Comparison of ENCODE assay signal across 9 mouse cellular contexts in genomic region chr2:30702711-30703110, GRCm38 (mm10).
DNase-seq lines count a peak whose midpoint lies in the region; ATAC-seq and TF ChIP-seq lines count a peak whose summit lies in the region.
"Had no signal": no experiment of that assay in that cellular context is flagged by ENCODE, and none has a peak within 500 bp of the region (broad histone marks: within the 10 kb centered on the region; RNA-seq: fewer than 3 reads in every experiment).

No protein-coding gene starts in this region.

- H3K9ac ChIP-seq in intestine, postnatal 0 days (ENCODE audit: low read depth, low read length) = no peak overlapping the region
- peak overlapping the region; percentile 35 for H3K9ac ChIP-seq in stomach, postnatal 0 days (ENCODE audit: low read length)

- no peak for DNase-seq in gastrocnemius, adult 2 months
- DNase-seq in gastrocnemius, adult 18-20 months (ENCODE audit: low spot score) = no peak
- DNase-seq in lung, postnatal 10 days = peak; percentile 57
- no peak for DNase-seq in lung, adult 18-20 months
- no peak for DNase-seq in stomach, postnatal 0 days (ENCODE audit: low spot score)
- no peak for DNase-seq in left cerebral cortex, postnatal 25 days (ENCODE audit: low spot score in 2 of 2)
- DNase-seq in cerebellum, adult 11 months = no peak
- DNase-seq: kidney, adult 8-10 months had no signal

- intact Hi-C loops in gastrocnemius, adult 2 months (cut with DNase I) = no loop called here
- intact Hi-C loops in left cerebral cortex, postnatal 25 days (cut with DNase I) = no loop called here

- H3K27me3 ChIP-seq in intestine, postnatal 0 days (replicated peaks; ENCODE audit: control insufficient read depth, insufficient read depth, low read length) = no peaks in the 10 kb centered on the region
- no peaks in the 10 kb centered on the region for H3K27me3 ChIP-seq in stomach, postnatal 0 days (ENCODE audit: control insufficient read depth, insufficient read depth, low read length)

- peak overlapping the region; percentile 64 for H3K27ac ChIP-seq in gastrocnemius, adult 2 months
- H3K27ac ChIP-seq in intestine, postnatal 0 days (ENCODE audit: low read depth, low read length) = 0 out of 2 replicates have a peak overlapping the region, but pooled peaks have one; percentile 0
- peak overlapping the region; percentile 61 for H3K27ac ChIP-seq in stomach, postnatal 0 days (replicated peaks)

- no peaks in the 10 kb centered on the region for H3K9me3 ChIP-seq in intestine, postnatal 0 days (ENCODE audit: control insufficient read depth)
- no peaks in the 10 kb centered on the region for H3K9me3 ChIP-seq in stomach, postnatal 0 days (ENCODE audit: control insufficient read depth, low read length)

- peaks cover 9% of the 10 kb centered on the region; the same call in 1 of the 2 replicates for H3K4me1 ChIP-seq in intestine, postnatal 0 days (replicated peaks; ENCODE audit: control insufficient read depth, insufficient read depth, low read length)
- peaks cover 9% of the 10 kb centered on the region for H3K4me1 ChIP-seq in stomach, postnatal 0 days (replicated peaks; ENCODE audit: control insufficient read depth, insufficient read depth)

- ATAC-seq in intestine, postnatal 0 days = no peak
- no peak for ATAC-seq in stomach, postnatal 0 days (ENCODE audit: low FRiP score, low TSS enrichment)

- 26% methylated on average over 7 of the region's 7 CpGs for WGBS in intestine, postnatal 0 days
- WGBS in stomach, postnatal 0 days = 13% methylated on average over 7 of the region's 7 CpGs

- H3K36me3 ChIP-seq in intestine, postnatal 0 days (ENCODE audit: control insufficient read depth, insufficient read depth) = no peaks in the 10 kb centered on the region
- no peaks in the 10 kb centered on the region for H3K36me3 ChIP-seq in stomach, postnatal 0 days (ENCODE audit: control insufficient read depth, insufficient read depth, low read length)

- no peak overlapping the region for H3K4me2 ChIP-seq in intestine, postnatal 0 days (replicated peaks; ENCODE audit: low read depth)
- no peak overlapping the region for H3K4me2 ChIP-seq in stomach, postnatal 0 days (replicated peaks; ENCODE audit: low read depth)

- TF ChIP-seq EP300 in stomach, postnatal 0 days (optimal IDR thresholded peaks at IDR 0.05) = no peak

- TF ChIP-seq CTCF in gastrocnemius, adult 2 months (IDR thresholded peaks at IDR 0.05) = no peak
- no peak for TF ChIP-seq CTCF in intestine, postnatal 0 days (IDR thresholded peaks at IDR 0.05; ENCODE audit: low read depth)
- 0 out of 2 replicates have a peak, but pooled peaks have one; percentile 15 for TF ChIP-seq CTCF in stomach, postnatal 0 days (IDR thresholded peaks at IDR 0.05; ENCODE audit: low read depth)

- H3K4me3 ChIP-seq in gastrocnemius, adult 2 months = no peak overlapping the region
- no peak overlapping the region for H3K4me3 ChIP-seq in intestine, postnatal 0 days (ENCODE audit: low read depth, low read length)
- H3K4me3 ChIP-seq in stomach, postnatal 0 days (ENCODE audit: low read depth, low read length) = no peak overlapping the region

Comparison
In these comparisons a context has a peak if more than half of its experiments do, and no peak if none do; other contexts are left out.
1. H3K27ac ChIP-seq: peak in every context shown above with its lines; median percentile 64 in gastrocnemius, adult 2 months; 61 in stomach, postnatal 0 days; 0 in intestine, postnatal 0 days.